Mouse (Mus musculus) limb, embryonic 15.5 days (tissue): ENCODE measurements around the gene Dennd5b. TPM values are rescaled to one million over a fixed set of nuclear protein-coding genes. Genes with fewer than 3 reads are reported as not detected.
"Not testable (repeated sequence)": the region's sequence is repeated elsewhere in the genome, so short reads cannot be mapped to it uniquely, and the experiment has no call there.

Experiments used
- ATAC-seq: fragments of 200-750 bp; cut with Nextera tagmentation; 2 replicates; pipeline ENCODE4 v1.8.0; 2017; ENCODE audit warnings: low read depth, moderate TSS enrichment; ENCODE audit not compliant: insufficient number of reproducible peaks, low FRiP score, low TSS enrichment
- H3K27ac ChIP-seq: fragments of 300-500 bp; sonication (generic); 2 replicates; pipeline ENCODE4 v1.5.1; 2015; ENCODE audit warnings: moderate library complexity, mild to moderate bottlenecking, inconsistent platforms
- H3K27me3 ChIP-seq: fragments of 300-500 bp; sonication (generic); 2 replicates; pipeline ENCODE4 v1.6.1; 2015; ENCODE audit warnings: inconsistent platforms
- H3K36me3 ChIP-seq: fragments of 300-500 bp; sonication (generic); 2 replicates; pipeline ENCODE4 v1.6.1; 2015; ENCODE audit warnings: inconsistent platforms
- H3K4me1 ChIP-seq: fragments of 300-500 bp; sonication (generic); 2 replicates; pipeline ENCODE4 v1.6.1; 2015; ENCODE audit warnings: inconsistent platforms
- H3K4me2 ChIP-seq: fragments of 300-500 bp; sonication (generic); 2 replicates; pipeline ENCODE4 v1.6.1; 2015; ENCODE audit warnings: mild to moderate bottlenecking, inconsistent platforms
- H3K4me3 ChIP-seq: fragments of 300-500 bp; sonication (generic); 2 replicates; pipeline ENCODE4 v1.5.1; 2015; ENCODE audit warnings: mild to moderate bottlenecking, inconsistent platforms
- H3K9ac ChIP-seq: fragments of 300-500 bp; sonication (generic); 2 replicates; pipeline ENCODE4 v1.6.1; 2015; ENCODE audit warnings: inconsistent platforms
- H3K9me3 ChIP-seq: fragments of 300-500 bp; sonication (generic); 2 replicates; pipeline ENCODE4 v1.6.1; 2016; ENCODE audit warnings: inconsistent platforms
- WGBS: fragments of 180-500 bp; shearing (Covaris S2); methylation state at CpG from one replicate; pipeline ENCODE4 v1.1.7; 2015; 5-methylcytosine and 5-hydroxymethylcytosine counted together
- polyA plus RNA-seq: library from polyadenylated mRNA; unstranded; fragments of >200 nt; fragmentation: Nextera tagmentation; extraction: Ambion mirVana; gene quantifications from 2 replicates; pipeline ENCODE4 v1.2.1, GENCODE M21; 2015

Dennd5b gene
- polyA plus RNA-seq, 1 experiment from 2014 or later, result 3.4 TPM

DNA sequence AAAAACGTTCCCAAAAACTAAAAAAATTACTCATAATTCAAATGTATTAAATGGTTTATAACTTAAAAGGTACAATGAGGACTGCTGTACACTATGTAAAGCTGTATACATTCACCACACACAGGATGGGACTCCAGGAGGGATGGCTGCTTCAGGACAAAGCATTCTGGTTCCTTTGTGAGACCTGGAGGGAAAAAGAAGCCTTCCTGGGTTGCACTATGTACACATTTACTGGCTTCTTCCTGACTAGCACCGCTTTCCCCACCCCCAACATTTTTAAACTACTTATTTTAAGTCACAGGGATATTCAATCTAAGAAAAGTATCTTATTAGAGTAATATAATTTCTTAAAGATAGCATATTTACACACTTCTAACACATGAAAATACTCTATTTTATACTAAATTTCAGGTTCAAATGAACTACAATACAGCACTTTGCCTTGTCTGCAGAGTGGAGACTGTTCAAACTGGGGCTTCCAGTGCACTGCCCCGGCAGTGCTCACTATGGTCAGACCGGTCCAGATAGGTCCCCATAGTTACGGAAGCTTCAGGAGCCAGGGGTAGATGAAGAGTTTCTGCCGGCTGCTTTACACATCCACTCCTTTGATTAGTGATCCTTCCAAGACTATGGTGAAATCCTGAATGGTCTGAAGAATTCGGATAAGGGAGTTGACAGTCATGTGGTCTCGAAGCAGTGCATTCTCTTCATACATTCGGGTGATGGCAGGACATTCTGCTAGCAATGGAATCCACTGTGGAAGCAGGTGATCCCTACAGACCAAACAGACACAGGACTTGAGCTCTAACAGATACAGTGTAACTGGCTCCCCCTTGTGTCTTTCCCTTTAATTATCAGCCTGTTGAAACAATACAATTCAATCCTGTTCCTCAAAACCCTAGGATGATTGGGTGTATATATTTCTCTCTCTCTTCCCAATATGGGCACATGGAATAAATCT is 108.1 kb downstream of the Dennd5b start:
- no peak overlapping the region for H3K4me2 ChIP-seq
- H3K4me3 ChIP-seq, result no peak overlapping the region
- H3K9me3 ChIP-seq, result no peaks in the 10 kb centered on the region
- ATAC-seq, result no peak
- H3K36me3 ChIP-seq, result peaks cover 16% of the 10 kb centered on the region; the same call in 1 of the 2 replicates
- H3K27me3 ChIP-seq, result no peaks in the 10 kb centered on the region
- 42% methylated on average over 9 of the region's 9 CpGs for WGBS
- no peak overlapping the region for H3K27ac ChIP-seq
- no peaks in the 10 kb centered on the region for H3K4me1 ChIP-seq
- H3K9ac ChIP-seq, result no peak overlapping the region

DNA sequence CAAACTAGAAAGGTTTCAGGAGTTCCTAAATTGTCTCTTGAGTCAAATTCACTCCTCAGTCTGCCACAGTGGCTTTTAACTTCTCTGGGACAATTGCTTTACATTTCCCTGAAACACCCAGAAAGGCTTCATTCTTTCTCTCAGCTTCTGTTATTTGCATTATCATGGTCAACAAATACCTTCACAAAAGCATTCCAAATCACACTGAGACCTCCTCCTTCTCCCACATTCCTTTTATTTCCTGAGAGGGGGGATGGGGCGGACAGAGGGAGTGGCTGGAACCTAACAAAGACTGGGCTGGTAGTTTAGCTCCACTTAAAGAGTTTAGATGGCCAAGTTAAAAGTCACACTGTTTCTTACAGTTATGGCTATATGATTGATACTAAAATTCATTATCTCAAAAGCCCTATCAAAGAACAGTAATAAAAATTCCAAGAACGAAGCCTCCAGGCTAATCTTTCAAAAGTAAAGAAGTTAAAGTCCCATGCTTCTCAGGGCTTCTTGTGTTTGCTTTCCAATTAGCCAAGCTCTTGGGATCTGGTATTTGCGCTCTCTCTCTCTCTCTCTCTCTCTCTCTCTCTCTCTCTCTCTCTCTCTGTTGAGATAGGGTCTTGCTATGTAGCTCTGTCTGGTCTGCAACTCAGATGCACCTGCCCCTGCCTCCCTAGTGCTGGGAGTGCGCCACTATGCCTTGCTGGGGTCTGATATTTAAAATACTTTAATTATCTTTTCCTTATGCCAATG is 108.9 kb downstream of the Dennd5b start:
- no peak overlapping the region for H3K4me2 ChIP-seq
- H3K9me3 ChIP-seq, result no peaks in the 10 kb centered on the region
- H3K4me3 ChIP-seq, result no peak overlapping the region
- H3K4me1 ChIP-seq, result no peaks in the 10 kb centered on the region
- H3K36me3 ChIP-seq, result 0 out of 2 replicates have a peak, but pooled peaks cover 9% of the 10 kb centered on the region
- ATAC-seq, result no peak
- H3K9ac ChIP-seq, result no peak overlapping the region
- H3K27me3 ChIP-seq, result no peaks in the 10 kb centered on the region
- no peak overlapping the region for H3K27ac ChIP-seq
- WGBS, result 53% methylated on average over 4 of the region's 4 CpGs

- ATAC-seq, result no peak
- no peaks in the 10 kb centered on the region for H3K27me3 ChIP-seq
- no peaks in the 10 kb centered on the region for H3K9me3 ChIP-seq
- 0 out of 2 replicates have a peak, but pooled peaks cover 9% of the 10 kb centered on the region for H3K36me3 ChIP-seq
- H3K9ac ChIP-seq, result no peak overlapping the region
- WGBS, result 46% methylated on average over 6 of the region's 6 CpGs
- H3K4me1 ChIP-seq, result no peaks in the 10 kb centered on the region
- no peak overlapping the region for H3K27ac ChIP-seq
- H3K4me2 ChIP-seq, result no peak overlapping the region
- H3K4me3 ChIP-seq, result no peak overlapping the region
Measured at GRCm38 (mm10) chr6:148991660-148992372, 109.7 kb downstream of the Dennd5b start.

DNA sequence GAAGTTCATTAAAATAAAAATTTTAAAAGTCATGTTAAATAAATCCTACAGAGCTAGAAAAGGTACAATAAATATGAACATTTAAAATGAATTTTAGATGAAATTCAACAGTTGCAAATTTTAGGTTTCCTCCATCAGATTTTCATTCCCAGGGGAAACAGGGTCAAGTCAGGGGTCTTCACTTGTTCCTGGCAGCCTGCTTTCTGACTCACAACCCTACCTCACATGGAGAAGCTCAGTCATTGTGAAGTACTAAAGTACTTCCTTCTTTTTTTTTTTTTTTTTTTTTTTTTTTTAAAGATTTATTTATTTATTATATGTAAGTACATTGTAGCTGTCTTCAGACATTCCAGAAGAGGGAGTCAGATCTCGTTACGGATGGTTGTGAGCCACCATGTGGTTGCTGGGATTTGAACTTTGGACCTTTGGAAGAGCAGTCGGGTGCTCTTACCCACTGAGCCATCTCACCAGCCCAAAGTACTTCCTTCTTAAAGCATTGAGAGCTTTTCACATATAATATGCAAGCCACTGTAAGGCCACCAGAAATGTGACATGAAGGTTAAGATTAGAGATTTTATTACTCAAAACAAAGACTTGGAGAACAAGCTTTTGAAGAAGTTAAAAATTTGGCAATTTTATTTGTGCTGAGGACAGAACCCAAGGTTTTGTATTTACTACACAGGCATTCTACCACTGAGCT is 111.5 kb downstream of the Dennd5b start:
- not testable (repeated sequence) for H3K27me3 ChIP-seq, H3K4me1 ChIP-seq, H3K36me3 ChIP-seq, H3K27ac ChIP-seq, H3K4me2 ChIP-seq, ATAC-seq, H3K4me3 ChIP-seq, H3K9me3 ChIP-seq, H3K9ac ChIP-seq
- 90% methylated on average over 2 of the region's 3 CpGs for WGBS

GRCm38 (mm10) chr6:148986003-148986402 is 115.5 kb downstream of the Dennd5b start:
- ATAC-seq, result no peak
- H3K27me3 ChIP-seq, result no peaks in the 10 kb centered on the region
- WGBS, result 74% methylated on average over 4 of the region's 4 CpGs
- no peaks in the 10 kb centered on the region for H3K36me3 ChIP-seq
- no peaks in the 10 kb centered on the region for H3K9me3 ChIP-seq
- H3K4me2 ChIP-seq, result no peak overlapping the region
- H3K4me3 ChIP-seq, result no peak overlapping the region
- no peak overlapping the region for H3K27ac ChIP-seq
- no peaks in the 10 kb centered on the region for H3K4me1 ChIP-seq
- no peak overlapping the region for H3K9ac ChIP-seq

- Histone ChIP-seq H3K4me3 (no peak overlapping the region), H3K4me2 (no peak overlapping the region), H3K27me3 (no peaks in the 10 kb centered on the region), H3K27ac (no peak overlapping the region), H3K4me1 (no peaks in the 10 kb centered on the region), H3K9me3 (no peaks in the 10 kb centered on the region), H3K36me3 (no peaks in the 10 kb centered on the region), H3K9ac (no peak overlapping the region)
- no peak for ATAC-seq
- WGBS, result 51% methylated on average over 3 of the region's 3 CpGs
Measured at GRCm38 (mm10) chr6:148980495-148980894, 121.0 kb downstream of the Dennd5b start.

DNA sequence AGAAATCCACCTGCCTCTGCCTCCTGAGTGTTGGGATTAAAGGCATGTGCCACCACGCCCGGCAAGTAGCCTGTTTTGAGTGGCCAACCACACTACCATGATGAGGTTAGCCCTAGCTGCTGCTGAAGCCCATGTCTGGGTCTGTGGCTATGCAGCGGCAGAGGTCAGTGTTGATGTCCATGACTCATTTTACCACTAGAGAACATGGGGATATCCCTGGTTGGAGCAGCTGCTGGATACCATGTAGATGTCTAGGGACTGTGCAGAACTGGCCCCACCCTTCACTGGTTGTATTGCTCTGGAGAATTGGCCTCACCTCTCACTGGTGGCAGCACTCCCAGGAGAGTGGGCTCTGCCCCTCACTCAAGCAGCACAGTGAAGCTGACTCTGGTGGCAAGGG is 126.4 kb downstream of the Dennd5b start:
- Histone ChIP-seq H3K36me3 (no peaks in the 10 kb centered on the region), H3K27me3 (no peaks in the 10 kb centered on the region), H3K9me3 (no peaks in the 10 kb centered on the region), H3K27ac (no peak overlapping the region), H3K4me3 (no peak overlapping the region), H3K9ac (no peak overlapping the region), H3K4me1 (peaks cover 10% of the 10 kb centered on the region), H3K4me2 (no peak overlapping the region)
- 84% methylated on average over 3 of the region's 3 CpGs for WGBS
- ATAC-seq, result no peak

DNA sequence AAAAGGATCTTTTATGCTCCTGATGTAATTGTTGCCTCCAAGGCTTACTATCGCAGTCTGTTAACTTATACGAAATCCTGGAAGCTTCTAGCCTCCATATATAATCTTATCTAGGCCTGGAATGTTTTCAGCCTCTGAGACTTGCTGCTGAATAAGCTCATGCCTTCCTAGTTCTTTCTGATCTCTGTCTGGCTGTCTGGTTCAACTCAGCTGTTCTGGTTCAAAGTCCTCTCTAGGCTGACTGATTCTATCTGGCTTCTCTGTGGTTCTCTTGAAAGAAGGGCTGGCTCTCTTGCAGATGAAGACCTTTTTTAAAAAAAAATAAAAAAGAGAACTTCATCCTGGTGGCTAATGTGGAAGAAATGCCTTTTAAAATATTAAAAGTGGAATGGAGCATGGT is 128.6 kb downstream of the Dennd5b start:
- no peak for ATAC-seq
- Histone ChIP-seq H3K4me1 (peaks cover 10% of the 10 kb centered on the region), H3K9me3 (no peaks in the 10 kb centered on the region), H3K27ac (no peak overlapping the region), H3K4me2 (no peak overlapping the region), H3K4me3 (no peak overlapping the region), H3K36me3 (no peaks in the 10 kb centered on the region), H3K27me3 (no peaks in the 10 kb centered on the region), H3K9ac (no peak overlapping the region)
- 77% methylated on average over 2 of the region's 2 CpGs for WGBS

- Histone ChIP-seq H3K4me2 (no peak overlapping the region), H3K9ac (no peak overlapping the region), H3K4me3 (no peak overlapping the region), H3K36me3 (no peaks in the 10 kb centered on the region), H3K9me3 (no peaks in the 10 kb centered on the region), H3K27ac (peak overlapping the region; percentile 27; the same call in 1 of the 2 replicates), H3K4me1 (peaks cover 10% of the 10 kb centered on the region), H3K27me3 (no peaks in the 10 kb centered on the region)
- WGBS, result 18% methylated on average over 9 of the region's 9 CpGs
- ATAC-seq, result no peak
Measured at GRCm38 (mm10) chr6:148972059-148972848, 129.2 kb downstream of the Dennd5b start.

- H3K27ac ChIP-seq, result 0 out of 2 replicates have a peak overlapping the region, but pooled peaks have one; percentile 27
- peaks cover 10% of the 10 kb centered on the region for H3K4me1 ChIP-seq
- H3K4me2 ChIP-seq, result 0 out of 2 replicates have a peak overlapping the region, but pooled peaks have one; percentile 1
- 33% methylated on average over 9 of the region's 9 CpGs for WGBS
- no peaks in the 10 kb centered on the region for H3K9me3 ChIP-seq
- H3K4me3 ChIP-seq, result no peak overlapping the region
- H3K9ac ChIP-seq, result no peak overlapping the region
- H3K27me3 ChIP-seq, result no peaks in the 10 kb centered on the region
- ATAC-seq, result 0 out of 2 replicates have a peak, but pooled peaks have one; percentile 50
- H3K36me3 ChIP-seq, result no peaks in the 10 kb centered on the region
Measured at GRCm38 (mm10) chr6:148971385-148971940, 130.0 kb downstream of the Dennd5b start.
